Mouse (Mus musculus) E14TG2a.4 (cell line): Measurements from ENCODE around the gene Krt16.
A peak's percentile ranks its signal among the peaks of the same experiment; 100 is the strongest.

Experiments used
- H3K27me3 ChIP-seq: 2 replicates; pipeline ENCODE4 v1.6.1; 2014; ENCODE audit warnings: low read length, control low read depth; ENCODE audit not compliant: insufficient read depth
- H3K36me3 ChIP-seq: 2 replicates; pipeline ENCODE4 v1.6.1; 2014; ENCODE audit warnings: low read length, control low read depth; ENCODE audit not compliant: insufficient read depth
- H3K4me1 ChIP-seq: replicated peaks from 2 replicates; pipeline ENCODE4 v1.6.1; 2014; ENCODE audit warnings: low read depth, low read length, control low read depth
- H3K4me3 ChIP-seq: replicated peaks from 2 replicates; pipeline ENCODE4 v1.5.1; 2014; ENCODE audit warnings: mild to moderate bottlenecking, low read length
- H3K9me3 ChIP-seq: 2 replicates; pipeline ENCODE4 v1.6.1; 2014; ENCODE audit warnings: low read length, control low read depth
- CTCF ChIP-seq: conservative IDR thresholded peaks from 2 replicates; pipeline ENCODE4 v1.5.1; 2014; ENCODE audit warnings: low read length
- NANOG ChIP-seq: IDR thresholded peaks from 2 replicates; pipeline ENCODE4 v1.6.1; 2014; ENCODE audit warnings: borderline replicate concordance, low read length, mixed read lengths
- POU5F1 ChIP-seq: IDR thresholded peaks from 2 replicates; pipeline ENCODE4 v1.6.1; 2014; ENCODE audit warnings: low read length, borderline replicate concordance

The Krt16 gene

GRCm38 (mm10) chr11:100221741-100222140 is 27.0 kb downstream of the Krt16 start:
- no peaks in the 10 kb centered on the region for H3K27me3 ChIP-seq
- no peak for TF ChIP-seq POU5F1
- no peak for TF ChIP-seq CTCF
- H3K4me3 ChIP-seq, result no peak overlapping the region
- no peaks in the 10 kb centered on the region for H3K36me3 ChIP-seq
- H3K4me1 ChIP-seq, result peaks cover 18% of the 10 kb centered on the region
- H3K9me3 ChIP-seq, result peaks cover 6% of the 10 kb centered on the region

GRCm38 (mm10) chr11:100219304-100219703 is 29.4 kb downstream of the Krt16 start:
- no peak overlapping the region for H3K4me3 ChIP-seq

GRCm38 (mm10) chr11:100208542-100208941 is 40.2 kb downstream of the Krt16 start:
- Histone ChIP-seq H3K36me3 (no peaks in the 10 kb centered on the region), H3K4me3 (no peak overlapping the region), H3K4me1 (peaks cover 32% of the 10 kb centered on the region), H3K9me3 (peaks cover 17% of the 10 kb centered on the region), H3K27me3 (peaks cover 25% of the 10 kb centered on the region)
- TF ChIP-seq POU5F1, result no peak
- no peak for TF ChIP-seq CTCF
- no peak for TF ChIP-seq NANOG

More at GRCm38 (mm10) chr11:100219304-100219703, 29.4 kb downstream of the Krt16 start:
- Histone ChIP-seq H3K9me3 (no peaks in the 10 kb centered on the region), H3K27me3 (0 out of 2 replicates have a peak, but pooled peaks cover 4% of the 10 kb centered on the region), H3K36me3 (no peaks in the 10 kb centered on the region), H3K4me1 (peaks cover 25% of the 10 kb centered on the region)
- no peak for TF ChIP-seq CTCF
- TF ChIP-seq POU5F1, result no peak
- no peak for TF ChIP-seq NANOG

GRCm38 (mm10) chr11:100207498-100207897 is 41.2 kb downstream of the Krt16 start, which contains the start of gene Krt14:
Gene Krt14, minus strand, starts transcription at chr11:100207548.
- H3K9me3 ChIP-seq, result peaks cover 17% of the 10 kb centered on the region
- TF ChIP-seq POU5F1 (no peak), CTCF (no peak), NANOG (no peak)
- H3K4me1 ChIP-seq, result peaks cover 37% of the 10 kb centered on the region
- H3K27me3 ChIP-seq, result peaks cover 32% of the 10 kb centered on the region
- no peak within 1 kb of the TSS for H3K4me3 ChIP-seq
- no peaks in the 10 kb centered on the region for H3K36me3 ChIP-seq

GRCm38 (mm10) chr11:100203448-100203847 is 45.3 kb downstream of the Krt16 start:
- Histone ChIP-seq H3K4me1 (peaks cover 52% of the 10 kb centered on the region), H3K4me3 (no peak overlapping the region), H3K36me3 (no peaks in the 10 kb centered on the region), H3K27me3 (peaks cover 26% of the 10 kb centered on the region), H3K9me3 (peaks cover 2% of the 10 kb centered on the region; the same call in 1 of the 2 replicates)
- TF ChIP-seq NANOG (no peak), POU5F1 (no peak), CTCF (no peak)

- no peaks in the 10 kb centered on the region for H3K36me3 ChIP-seq
- H3K9me3 ChIP-seq, result no peaks in the 10 kb centered on the region
- peaks cover 26% of the 10 kb centered on the region for H3K27me3 ChIP-seq
- TF ChIP-seq NANOG, result no peak
- no peak for TF ChIP-seq CTCF
- no peak for TF ChIP-seq POU5F1
- no peak overlapping the region for H3K4me3 ChIP-seq
- H3K4me1 ChIP-seq, result peaks cover 58% of the 10 kb centered on the region
These were observed 45.8 kb downstream of the Krt16 start for GRCm38 (mm10) chr11:100202906-100203305.

- Histone ChIP-seq H3K4me1 (peaks cover 59% of the 10 kb centered on the region), H3K36me3 (no peaks in the 10 kb centered on the region), H3K4me3 (no peak overlapping the region), H3K27me3 (peaks cover 19% of the 10 kb centered on the region), H3K9me3 (no peaks in the 10 kb centered on the region)
- TF ChIP-seq POU5F1 (no peak), CTCF (peak; percentile 98), NANOG (no peak)
These were observed 48.4 kb downstream of the Krt16 start for GRCm38 (mm10) chr11:100200104-100200820.

GRCm38 (mm10) chr11:100198666-100199065 is 50.0 kb downstream of the Krt16 start:
- H3K27me3 ChIP-seq, result peaks cover 7% of the 10 kb centered on the region
- peaks cover 50% of the 10 kb centered on the region for H3K4me1 ChIP-seq
- TF ChIP-seq CTCF, result no peak
- TF ChIP-seq POU5F1, result no peak
- no peak for TF ChIP-seq NANOG
- no peaks in the 10 kb centered on the region for H3K36me3 ChIP-seq
- no peak overlapping the region for H3K4me3 ChIP-seq
- H3K9me3 ChIP-seq, result no peaks in the 10 kb centered on the region
